Mouse (Mus musculus) T-helper 17 cell (primary cell): Measurements from ENCODE around the gene Tmeff2.
"Not testable (repeated sequence)": the region's sequence is repeated elsewhere in the genome, so short reads cannot be mapped to it uniquely, and the experiment has no call there.

Experiments
- in situ Hi-C, 2 experiments: fragments of 300-600 bp; cut with MboI, MseI; formaldehyde crosslinking; loops; 1 replicate in 1 of 2; 2 replicates in 1 of 2; pipeline ENCODE4 v1.15.1; 2025; ENCODE audit warnings: high pct_unique_total_duplicates in 2 of 2

Tmeff2 gene

DNA sequence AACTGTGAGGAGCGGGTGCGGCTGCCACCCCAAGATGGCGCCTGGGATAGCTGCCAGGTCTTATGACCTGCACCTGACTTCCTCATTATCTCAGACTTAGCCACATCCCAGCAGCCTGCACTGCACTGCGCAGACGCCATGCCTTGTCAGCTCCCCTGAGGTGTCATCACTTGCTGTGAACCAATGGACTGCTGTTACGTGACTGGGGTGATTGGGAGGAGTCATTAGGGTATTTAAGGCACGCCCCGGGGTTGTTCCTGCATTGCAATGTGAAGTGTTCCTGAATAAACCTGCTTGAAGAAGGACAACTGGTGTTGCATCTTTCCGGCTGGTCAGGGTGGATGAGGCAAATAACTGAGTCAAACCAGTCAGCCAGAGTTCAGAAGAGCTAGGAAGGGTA, at the start of gene Tmeff2:
Tmeff2 (plus strand) TSS at position 262 of the 400 bp plus-strand sequence.
- in situ Hi-C loops: not testable (repeated sequence)

DNA sequence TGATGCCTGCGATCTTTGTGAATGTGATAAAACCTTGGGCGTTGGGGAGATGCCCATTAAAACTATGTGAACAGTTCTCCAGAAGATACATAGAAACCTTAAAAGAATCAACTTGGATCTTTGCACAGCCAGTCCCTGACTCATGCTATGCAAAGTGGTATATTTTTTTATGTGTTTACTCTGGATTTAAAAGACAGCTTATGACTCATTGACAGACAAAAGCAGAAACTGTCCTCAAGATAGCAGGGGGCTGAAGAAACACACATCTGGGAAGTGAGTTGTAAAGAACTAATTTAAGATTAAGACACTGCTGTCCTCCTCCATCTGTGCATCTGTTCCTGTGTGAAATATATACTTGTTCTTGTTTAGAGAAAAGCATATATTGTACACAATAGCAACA, 38.9 kb upstream of the Tmeff2 start:
- in situ Hi-C loops: no loop called here

DNA sequence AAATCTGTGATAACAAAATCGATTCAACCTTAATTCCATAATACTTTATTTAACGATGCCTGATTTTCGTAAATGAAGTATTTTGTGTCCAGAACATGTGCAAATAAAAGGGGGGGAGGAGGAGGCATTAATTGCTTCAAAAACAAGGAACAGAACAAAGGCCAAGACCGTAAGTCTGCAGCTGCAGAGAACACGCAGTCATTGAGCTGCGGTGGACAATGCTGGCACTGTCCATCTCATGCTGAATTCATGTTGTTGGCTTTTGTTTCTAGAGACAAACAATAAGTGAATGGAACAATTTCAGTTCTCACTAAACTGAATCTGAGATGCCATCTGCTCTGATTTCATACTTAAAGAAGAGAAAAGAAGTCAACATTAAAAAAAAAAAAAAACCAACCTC, 2.8 kb upstream of the Tmeff2 start:
- in situ Hi-C loops: loop anchor here in 1 of 2 experiments (10.0 kb wide), 1 partner anchor 233 kb away; no protein-coding TSS in a partner anchor

DNA sequence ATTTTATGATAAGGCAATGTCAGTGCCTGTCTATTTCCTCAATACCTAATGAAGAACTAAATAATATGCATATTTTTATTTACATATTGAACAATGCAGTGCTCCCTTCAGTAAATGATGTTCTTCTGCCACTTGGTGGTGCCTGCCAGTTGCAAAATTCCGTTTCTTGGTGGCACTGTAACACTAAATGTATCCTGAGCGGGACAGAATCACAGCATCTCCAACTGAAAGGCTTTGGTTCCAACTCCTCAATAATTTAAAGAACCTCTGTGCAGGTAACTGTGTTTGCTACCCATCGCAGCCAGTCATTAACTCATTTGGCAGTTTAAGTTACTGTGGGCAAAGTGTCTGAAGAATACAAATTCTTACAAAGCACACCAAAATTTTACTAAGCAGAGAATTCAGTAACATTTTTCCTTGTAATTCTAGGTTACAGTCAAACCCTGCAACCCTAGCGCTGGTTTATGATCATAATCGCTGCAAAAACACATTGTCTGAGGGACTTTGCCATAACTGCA, 24.4 kb downstream of the Tmeff2 start:
- in situ Hi-C loops: loop anchor here in 1 of 2 experiments (10.0 kb wide), 1 partner anchor 1040 kb away; no protein-coding TSS in a partner anchor

DNA sequence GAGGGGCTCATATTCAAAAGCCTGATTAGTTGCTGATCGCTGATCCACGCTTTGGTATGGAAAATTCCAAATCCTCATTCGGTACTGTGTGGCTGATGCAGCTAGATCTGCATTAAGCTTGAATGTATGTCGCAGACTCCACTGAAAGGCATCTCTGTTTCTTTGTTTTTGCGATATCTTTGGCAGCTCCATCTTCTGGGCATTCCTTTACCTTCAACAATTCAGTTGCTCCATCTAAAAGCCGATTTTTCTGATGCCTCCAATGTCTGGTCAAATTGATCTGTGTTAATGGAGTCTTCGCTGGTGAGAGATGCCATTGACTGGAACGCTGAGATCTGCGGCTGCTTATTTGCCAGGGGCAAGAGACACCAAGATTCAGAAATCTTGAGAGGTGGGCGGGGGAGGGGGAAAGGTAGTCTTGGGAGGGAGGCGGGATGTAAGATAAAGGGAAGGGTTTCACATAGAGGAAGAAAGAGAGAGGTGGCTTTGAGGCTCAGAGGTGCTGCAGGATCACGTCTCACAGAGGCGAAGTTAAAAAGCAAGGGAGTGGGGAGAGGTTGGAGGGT, 25.0 kb downstream of the Tmeff2 start:
- in situ Hi-C loops: loop anchor here in 1 of 2 experiments (10.0 kb wide), 1 partner anchor 1039 kb away; no protein-coding TSS in a partner anchor

DNA sequence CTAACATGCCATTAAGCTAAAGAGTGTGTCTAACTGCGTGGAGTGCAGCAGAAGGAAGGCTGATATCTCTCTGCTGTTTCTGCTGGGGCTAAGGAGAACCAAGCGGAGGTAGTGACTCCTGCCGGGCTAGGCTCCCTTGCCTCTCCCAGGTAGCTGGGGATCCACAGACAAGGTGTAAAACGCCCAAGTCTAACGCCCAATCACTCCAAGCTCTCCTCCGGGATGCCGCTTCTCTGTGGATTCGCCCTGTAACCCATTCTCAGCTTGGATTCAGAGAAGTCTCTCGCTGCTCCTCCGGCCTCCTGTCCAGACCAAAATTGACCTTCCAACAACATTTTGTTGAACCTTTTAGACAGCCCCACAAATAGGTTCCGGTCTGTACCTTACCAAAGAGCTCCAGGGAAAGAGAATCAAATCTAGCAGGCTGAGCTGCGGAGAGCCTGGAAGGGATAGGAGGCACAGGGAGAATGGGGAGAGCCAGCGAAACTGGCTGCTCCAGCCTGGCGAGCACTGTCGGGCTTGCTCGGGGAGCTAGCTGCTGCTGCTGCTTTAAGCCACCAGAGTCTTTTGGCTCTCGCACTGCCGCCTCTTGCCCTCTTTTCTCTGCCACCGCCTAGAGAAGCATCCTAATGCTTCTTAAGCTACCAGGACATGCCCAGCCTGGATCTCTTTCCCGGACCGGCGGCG, 26.1 kb downstream of the Tmeff2 start:
- in situ Hi-C loops: loop anchor here in 1 of 2 experiments (10.0 kb wide), 1 partner anchor 1038 kb away; no protein-coding TSS in a partner anchor

DNA sequence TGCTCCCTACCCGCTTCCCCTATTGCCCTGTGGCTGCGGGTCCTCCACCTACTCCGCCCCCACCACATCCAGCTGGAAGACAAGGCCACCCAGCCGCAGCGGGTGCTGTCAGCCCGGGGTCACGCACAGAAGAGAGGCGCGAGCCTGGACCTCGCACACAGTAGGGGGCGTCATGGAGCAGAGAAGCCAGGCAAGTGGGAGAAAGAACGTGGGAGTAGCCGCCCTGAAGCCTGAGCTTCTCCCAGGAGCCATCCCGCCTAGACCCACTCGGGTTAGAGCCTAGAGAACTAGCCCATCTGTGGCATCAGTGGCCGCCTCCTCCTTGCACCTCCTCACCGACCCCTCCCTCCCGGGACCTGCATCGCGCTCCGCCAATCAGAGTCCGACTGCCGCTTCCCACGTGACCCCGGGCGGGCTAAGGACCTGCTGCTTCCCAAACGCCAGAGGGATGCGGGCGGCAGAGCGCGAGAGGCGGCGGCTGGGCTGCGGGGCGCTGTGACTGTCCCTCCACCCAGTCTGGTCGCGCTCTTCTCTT, 26.7 kb downstream of the Tmeff2 start:
- in situ Hi-C loops: loop anchor here in 1 of 2 experiments (10.0 kb wide), 1 partner anchor 1038 kb away; no protein-coding TSS in a partner anchor

DNA sequence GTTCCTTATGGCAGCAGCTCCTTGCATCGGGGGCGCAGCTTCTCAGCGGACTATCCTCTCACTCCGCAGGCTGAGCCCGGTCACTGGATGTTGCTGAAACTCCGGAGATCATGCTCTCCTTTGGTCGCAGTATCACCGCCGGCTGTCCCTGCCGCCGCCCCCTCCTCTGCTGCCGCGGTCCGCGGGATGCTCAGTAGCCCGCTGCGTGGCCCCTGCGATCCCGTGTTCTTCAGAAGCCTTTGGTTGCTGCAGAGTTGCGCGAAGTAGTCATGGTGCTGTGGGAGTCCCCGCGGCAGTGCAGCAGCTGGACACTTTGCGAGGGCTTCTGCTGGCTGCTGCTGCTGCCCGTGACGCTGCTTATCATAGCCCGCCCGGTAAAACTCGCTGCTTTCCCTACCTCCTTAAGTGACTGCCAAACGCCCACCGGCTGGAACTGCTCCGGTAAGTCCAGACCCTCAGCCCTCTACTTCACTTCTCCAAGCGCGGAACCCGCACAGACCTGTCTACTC, 27.3 kb downstream of the Tmeff2 start:
- in situ Hi-C loops: loop anchor here in 1 of 2 experiments (10.0 kb wide), 1 partner anchor 1037 kb away; no protein-coding TSS in a partner anchor

DNA sequence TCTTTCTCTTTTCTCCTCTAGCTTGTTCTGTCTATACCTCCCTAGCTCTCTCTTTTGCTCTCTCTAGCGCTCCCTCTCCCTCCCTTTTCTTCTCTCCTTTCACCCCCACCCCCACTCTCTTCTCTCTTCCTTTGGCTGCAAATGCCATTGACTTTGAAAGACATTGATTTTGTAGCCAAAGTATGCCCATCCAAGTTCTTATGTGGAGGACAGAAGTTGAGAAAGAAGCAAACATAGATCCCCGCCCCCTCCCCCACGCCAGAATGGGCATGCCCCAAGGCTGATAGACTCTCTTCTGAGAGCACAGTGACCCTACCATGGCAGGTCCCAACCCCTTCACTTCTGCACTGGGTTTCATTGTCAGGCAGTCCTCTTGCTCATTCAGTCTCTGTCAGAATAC, 28.3 kb downstream of the Tmeff2 start:
- in situ Hi-C loops: loop anchor here in 1 of 2 experiments (10.0 kb wide), 1 partner anchor 1036 kb away; no protein-coding TSS in a partner anchor

DNA sequence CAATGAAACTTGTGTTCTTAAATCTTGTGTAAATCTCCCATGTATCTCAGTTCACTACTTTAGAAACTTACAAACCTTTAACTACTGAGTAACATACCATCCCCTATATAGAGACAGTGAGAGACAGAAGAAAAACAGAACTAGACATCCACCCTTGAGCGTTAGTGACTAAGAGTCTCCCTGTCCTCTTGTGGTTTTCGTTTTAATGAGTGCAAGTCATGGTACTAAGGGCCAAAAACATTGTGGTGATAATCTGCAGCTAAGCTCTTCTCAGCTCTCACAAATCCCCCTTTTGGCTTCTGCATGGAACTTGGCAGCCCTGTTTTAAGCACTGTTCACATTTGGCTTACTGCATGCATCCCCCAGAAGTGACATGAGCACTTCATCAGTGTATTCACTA, 34.6 kb downstream of the Tmeff2 start:
- in situ Hi-C loops: no loop called here

DNA sequence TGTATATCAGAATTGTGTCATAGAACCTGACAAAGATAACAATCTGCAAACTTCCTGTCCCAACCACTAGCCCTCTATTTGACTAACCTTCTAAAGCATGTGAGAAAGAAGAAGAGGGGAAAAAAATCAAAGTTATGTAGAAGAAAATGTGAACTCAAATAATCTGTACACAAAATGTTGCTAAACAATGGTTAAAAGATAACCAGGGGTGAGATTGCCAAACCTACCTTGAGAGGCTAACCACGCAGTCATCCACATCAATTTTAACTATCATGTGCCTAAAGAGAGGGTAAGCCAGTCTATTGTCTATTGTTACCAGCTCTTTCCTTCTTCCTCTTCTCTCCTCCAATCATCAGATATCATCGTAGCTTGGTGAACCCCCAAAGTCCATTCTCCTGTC, 35.0 kb downstream of the Tmeff2 start:
- in situ Hi-C loops: no loop called here

DNA sequence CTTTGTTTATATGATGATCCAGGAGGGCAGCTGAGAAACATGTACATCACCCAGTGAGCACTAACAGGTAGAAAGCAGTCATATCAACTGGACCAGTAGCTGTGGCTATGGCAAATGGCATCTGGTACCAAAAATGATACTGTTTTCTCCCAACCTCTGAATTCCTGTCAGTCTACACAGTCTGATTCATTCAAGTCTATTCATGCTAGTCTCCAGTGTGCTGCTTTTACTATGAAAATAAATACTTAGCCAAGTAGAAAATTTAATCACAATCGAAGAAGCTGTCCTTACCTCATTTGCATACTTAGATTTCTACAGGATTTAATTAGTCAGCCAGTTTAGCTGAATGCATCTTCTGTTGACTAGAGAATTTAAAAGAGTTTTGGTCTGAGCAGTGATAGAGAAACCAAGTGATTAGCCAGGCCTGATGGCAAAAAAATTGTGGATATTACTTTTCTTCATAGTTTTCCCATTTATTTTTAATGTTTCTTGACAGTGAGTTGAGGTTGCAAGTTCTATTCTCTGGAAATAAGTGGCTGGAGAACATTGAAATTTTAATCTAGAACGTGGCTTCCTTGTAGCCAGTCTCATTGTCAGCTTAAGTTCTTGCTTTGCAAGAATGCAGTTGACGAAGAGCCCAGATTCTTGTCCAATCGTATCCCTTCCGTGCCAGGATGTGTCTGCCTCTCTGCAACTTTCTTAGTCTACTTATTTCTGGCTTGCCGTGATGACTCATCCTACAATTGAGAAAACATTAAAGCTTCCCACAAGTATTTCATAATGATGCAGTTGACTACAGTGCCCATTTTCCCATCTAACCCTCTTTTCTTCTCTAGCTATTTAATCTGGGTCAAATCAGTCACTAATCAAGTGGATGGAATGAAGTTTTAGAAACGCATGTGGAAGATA, 39.9 kb downstream of the Tmeff2 start:
- in situ Hi-C loops: no loop called here

DNA sequence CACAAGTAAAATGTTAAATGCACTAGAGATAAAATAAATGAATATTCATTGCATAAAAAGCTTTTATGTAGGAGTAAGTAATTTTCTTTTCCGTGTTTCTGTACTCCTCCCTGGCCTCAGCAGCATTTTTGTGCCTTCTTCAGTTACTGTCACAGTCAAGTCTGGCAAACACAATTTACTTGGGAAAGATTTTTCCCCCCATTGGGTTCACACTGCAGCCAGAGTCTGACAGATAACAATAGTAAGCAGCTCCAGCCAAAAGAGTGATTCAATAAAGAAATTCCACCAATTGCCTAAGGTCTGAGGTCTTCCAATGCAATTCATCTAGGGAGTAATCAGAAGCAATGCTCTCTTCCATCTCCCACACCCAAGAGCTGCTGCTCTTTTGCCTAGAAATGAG, 48.1 kb downstream of the Tmeff2 start:
- in situ Hi-C loops: no loop called here

DNA sequence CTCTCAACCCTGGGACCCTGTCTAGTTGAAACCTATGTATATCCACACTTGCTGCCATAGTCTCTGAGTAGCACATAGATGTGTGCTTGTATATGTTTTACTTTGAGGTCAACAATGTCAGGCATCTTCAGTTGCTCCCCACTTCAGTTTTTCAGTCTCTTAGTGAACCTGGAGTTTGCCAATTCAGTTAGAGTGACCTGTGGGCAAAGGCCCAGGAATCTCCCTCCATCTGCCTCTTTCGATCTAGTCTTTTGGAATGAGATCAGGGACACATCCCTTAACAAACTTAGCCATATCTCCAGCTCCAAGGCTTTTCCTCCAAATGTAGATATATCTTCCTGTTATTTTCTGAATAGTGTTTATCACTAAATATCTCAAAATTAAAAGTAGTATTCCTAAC, 58.4 kb downstream of the Tmeff2 start:
- in situ Hi-C loops: no loop called here

DNA sequence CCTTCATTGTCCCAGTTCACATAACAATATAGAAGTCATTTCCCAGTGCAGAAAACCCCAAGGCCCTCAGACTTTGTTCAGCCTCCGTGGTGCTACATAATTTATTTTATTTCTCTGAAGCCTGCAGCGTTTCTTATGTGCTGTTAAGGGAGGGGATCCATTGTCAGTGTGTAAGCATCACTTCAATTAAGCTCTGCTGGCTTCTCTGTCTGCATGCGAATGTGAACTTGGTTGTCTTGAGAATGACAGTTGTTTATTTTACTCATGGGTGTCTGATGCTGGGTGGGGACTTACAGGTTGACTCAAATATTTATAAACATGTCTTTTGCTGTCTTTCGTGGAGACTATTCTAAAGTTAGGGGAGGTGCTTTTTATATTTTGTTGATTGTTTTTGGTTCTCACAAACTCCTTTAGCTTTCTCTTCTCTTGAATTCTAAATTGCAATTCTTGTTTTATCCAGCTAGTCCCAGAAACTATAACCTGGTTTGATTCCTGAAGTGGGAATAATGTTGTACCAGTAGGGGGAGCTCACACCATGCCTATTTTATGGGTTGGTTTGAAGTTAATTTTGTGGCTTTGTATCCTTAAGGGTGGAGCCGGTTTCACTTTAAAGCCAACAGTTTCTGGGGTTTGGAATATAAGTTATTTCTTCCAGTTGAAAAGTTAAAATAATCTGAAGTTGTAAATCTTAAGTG, 61.7 kb downstream of the Tmeff2 start:
- in situ Hi-C loops: loop anchor here (5.0 to 10.0 kb wide), 4 partner anchors 370 to 655 kb away; no protein-coding TSS in a partner anchor

DNA sequence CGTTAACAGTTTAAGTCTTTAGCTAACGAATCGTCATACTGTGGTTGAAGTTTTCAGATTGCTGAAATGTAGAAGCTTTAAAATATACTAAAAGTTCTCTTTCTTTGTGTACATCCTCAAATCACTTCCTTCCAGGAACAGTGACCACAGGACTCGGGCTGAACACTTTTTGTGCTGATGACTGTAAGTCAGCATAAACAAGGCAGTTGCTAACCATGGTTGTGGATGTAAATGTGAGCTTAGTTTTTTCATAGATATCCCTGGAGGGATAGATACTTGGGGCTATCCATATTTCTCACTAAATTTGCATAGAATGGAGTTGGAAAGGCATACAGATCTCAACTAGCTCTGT, 62.2 kb downstream of the Tmeff2 start:
- in situ Hi-C loops: loop anchor here (5.0 to 10.0 kb wide), 4 partner anchors 370 to 655 kb away; no protein-coding TSS in a partner anchor

DNA sequence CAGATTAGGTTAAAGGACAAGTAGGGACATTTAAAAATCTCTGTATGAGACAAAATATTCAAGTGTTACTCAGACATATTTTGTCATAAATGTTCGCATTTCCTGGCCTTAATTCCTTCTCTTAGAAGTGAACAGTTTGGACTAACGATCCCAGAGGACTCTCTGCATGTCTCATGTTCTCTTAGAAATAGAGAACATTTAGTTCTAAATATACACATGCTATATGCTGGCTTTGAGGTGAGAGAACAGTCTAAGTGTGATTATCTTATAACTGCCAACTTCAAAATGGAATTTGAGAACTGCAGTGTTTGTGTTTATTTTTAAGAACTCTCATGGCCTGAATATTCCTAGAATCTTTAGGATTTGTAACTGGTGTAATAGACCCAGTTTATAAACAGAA, 69.2 kb downstream of the Tmeff2 start:
- in situ Hi-C loops: loop anchor here in 1 of 2 experiments (10.0 kb wide), 1 partner anchor 645 kb away; no protein-coding TSS in a partner anchor

DNA sequence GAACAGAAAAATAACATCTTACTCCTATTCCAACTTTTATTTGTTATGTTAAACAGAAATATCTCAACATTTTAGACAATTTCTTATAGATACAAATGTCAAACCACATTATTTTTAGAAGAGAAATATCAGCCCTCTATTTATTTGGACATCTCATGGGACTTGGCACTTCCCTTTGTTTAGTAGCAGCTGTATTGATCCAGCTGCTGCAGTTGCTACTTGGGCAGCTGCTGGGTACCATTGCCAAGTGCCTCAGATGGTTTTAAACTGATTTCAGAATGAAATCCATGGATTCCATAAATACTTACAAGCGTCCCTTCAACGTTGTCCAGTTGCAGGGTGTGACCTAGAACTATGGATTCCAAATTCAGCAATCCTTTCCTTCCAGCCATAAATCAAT, 70.4 kb downstream of the Tmeff2 start:
- in situ Hi-C loops: no loop called here

DNA sequence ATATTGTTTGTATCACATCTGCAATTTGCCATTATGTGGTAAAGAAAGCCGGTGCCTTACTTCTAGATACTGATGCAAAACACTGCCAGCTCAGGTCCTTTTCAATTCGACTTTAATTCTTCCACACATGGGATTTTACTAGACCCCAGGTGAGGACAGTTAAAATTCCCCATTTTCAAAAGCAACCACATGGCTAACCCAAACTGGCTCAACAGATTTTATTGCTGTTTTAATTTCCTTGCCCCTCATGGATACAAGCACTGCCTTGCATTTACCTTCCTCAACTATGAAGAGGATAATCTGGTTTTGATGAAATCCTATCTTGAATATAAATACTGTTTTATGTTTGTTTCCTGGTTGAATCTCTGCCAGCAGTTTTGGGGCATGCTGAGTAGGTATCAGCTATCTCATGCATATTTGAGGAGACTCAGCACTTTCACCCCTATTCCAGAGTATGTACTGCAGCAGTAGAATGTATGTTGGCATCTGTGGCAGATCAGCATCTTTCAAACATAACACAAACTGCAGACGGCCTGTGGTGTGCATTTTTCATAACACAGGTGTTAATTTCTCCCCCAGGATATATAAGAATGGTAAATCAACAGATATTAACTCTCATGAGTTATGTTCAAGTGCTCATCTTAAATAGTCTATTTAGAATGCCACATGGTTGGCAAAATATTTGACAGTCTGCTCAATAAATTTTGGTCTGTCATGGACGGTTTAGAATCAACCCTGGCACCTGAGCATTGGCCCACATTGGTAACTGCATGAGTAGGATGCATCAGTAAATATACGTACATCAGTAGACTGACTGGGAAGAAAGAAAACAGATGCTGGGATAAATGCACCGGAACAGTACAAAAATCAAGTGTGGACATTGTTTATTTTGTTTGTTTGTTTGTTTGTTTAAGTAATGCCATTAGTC, 72.3 kb downstream of the Tmeff2 start:
- in situ Hi-C loops: no loop called here
